ENCODE assay signal across 9 mouse cellular contexts in the genomic region with DNA sequence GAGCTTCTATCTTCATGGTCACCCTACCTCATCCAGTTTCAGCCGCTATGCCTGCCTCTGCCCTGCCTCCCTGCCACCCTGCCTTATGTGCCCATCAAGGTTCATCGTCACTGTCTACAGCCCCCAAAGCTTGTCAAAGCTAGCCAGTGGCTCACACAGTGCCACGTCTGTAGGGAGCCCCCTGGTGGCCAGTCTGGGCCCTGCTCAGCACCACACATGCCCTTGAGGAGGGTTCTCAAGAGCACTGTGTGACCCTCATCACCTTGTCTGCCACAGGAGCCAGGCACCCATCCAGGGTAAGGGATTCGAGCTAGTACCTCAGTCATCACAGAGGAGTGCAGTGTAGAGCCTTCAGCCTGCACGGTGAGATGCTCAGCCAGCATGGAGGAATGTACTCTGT.
DNase-seq lines count a peak whose midpoint lies in the region; ATAC-seq and TF ChIP-seq lines count a peak whose summit lies in the region.
"Had no signal": no experiment of that assay in that cellular context is flagged by ENCODE, and none has a peak within 500 bp of the region (broad histone marks: within the 10 kb centered on the region; RNA-seq: fewer than 3 reads in every experiment).

No protein-coding gene starts in this region.

- peak; percentile 63 to 89 for TF ChIP-seq CTCF in CH12.LX (conservative IDR thresholded peaks at IDR 0.05 in 1 of 2, IDR thresholded peaks at IDR 0.05 in 1 of 2; ENCODE audit: low read depth in 2 of 2, low read length in 2 of 2)

- TF ChIP-seq POLR2A in CH12.LX (IDR thresholded peaks at IDR 0.05; ENCODE audit: low read depth, low read length) = no peak

- DNase-seq in CH12.LX (ENCODE audit: extremely low read depth) (peak; percentile 74), ZHBTc4 (ENCODE audit: low read depth, low spot score) (peak; percentile 83)
- DNase-seq in cerebellum, postnatal 4 days (ENCODE audit: low spot score in 2 of 2) = peak; percentile 34 to 71
- DNase-seq in kidney, postnatal 4 days = peak; percentile 85 to 86
- peak; percentile 65 for DNase-seq in lung, postnatal 10 days
- DNase-seq in retina, postnatal 1 day = peak; percentile 79
- DNase-seq in thymus, postnatal 4 days = peak; percentile 94

- 18% methylated on average over 5 of the region's 5 CpGs for WGBS in heart, embryonic 16.5 days

- dilution Hi-C loops in CH12.LX (cut with MboI; ENCODE audit: extremely low pct_ligation_motif_present, extremely low pct_unique_long_range_greater_than_20kb, low sequenced_read_pairs) = no loop called here

- no peak for TF ChIP-seq EP300 in CH12.LX (IDR thresholded peaks at IDR 0.05; ENCODE audit: low read length)

- H3K79me2 ChIP-seq in CH12.LX (replicated peaks; ENCODE audit: control insufficient read depth, extremely low read depth, insufficient read depth, poor library complexity, severe bottlenecking) = no peaks in the 10 kb centered on the region

- H3K27me3 ChIP-seq in CH12.LX (replicated peaks) = peaks cover 39% of the 10 kb centered on the region
- H3K27me3 ChIP-seq in heart, embryonic 16.5 days (ENCODE audit: control insufficient read depth, insufficient read depth, low read length) = peaks cover 24% of the 10 kb centered on the region

- H3K9me3 ChIP-seq in CH12.LX (replicated peaks; ENCODE audit: low read length) = no peaks in the 10 kb centered on the region
- H3K9me3 ChIP-seq in heart, embryonic 16.5 days (replicated peaks; ENCODE audit: control insufficient read depth, low read length) = no peaks in the 10 kb centered on the region
- H3K9me3 ChIP-seq: heart, embryonic 13.5 days had no signal

- ATAC-seq in heart, embryonic 16.5 days (replicated peaks; ENCODE audit: extremely low read depth, insufficient read depth, low FRiP score) = peak; percentile 49

- peaks cover 0 to 11% of the 10 kb centered on the region in 2 experiments; a peak in 2 of 4 replicates for H3K4me1 ChIP-seq in CH12.LX (ENCODE audit: control insufficient read depth in 1 of 2, insufficient read depth in 2 of 2)
- no peaks in the 10 kb centered on the region for H3K4me1 ChIP-seq in heart, embryonic 16.5 days (ENCODE audit: control insufficient read depth, insufficient read depth, low read length)
- H3K4me1 ChIP-seq: heart, embryonic 13.5 days had no signal

- no peak overlapping the region for H3K9ac ChIP-seq in CH12.LX (ENCODE audit: insufficient read depth, low read depth)
- H3K9ac ChIP-seq in heart, embryonic 16.5 days (ENCODE audit: low read length) = no peak overlapping the region
- H3K9ac ChIP-seq: heart, embryonic 13.5 days had no signal

- H3K27ac ChIP-seq in CH12.LX (ENCODE audit: insufficient read depth, low read depth) = no peak overlapping the region
- H3K27ac ChIP-seq in heart, embryonic 16.5 days (ENCODE audit: low read length) = no peak overlapping the region
- H3K27ac ChIP-seq: heart, embryonic 13.5 days had no signal

- in situ Hi-C loops in CH12.LX (cut with MboI; ENCODE audit: low pct_ligation_motif_present, low pct_unique_long_range_greater_than_20kb, low sequenced_read_pairs) = no loop called here

- peak; percentile 68 for TF ChIP-seq RAD21 in CH12.LX (IDR thresholded peaks at IDR 0.05; ENCODE audit: low read depth, low read length)

- H3K36me3 ChIP-seq in CH12.LX (replicated peaks in 1 of 2; ENCODE audit: control insufficient read depth in 1 of 2, insufficient read depth in 1 of 2, low read length in 1 of 2) = no peaks in the 10 kb centered on the region
- no peaks in the 10 kb centered on the region for H3K36me3 ChIP-seq in heart, embryonic 16.5 days (ENCODE audit: control insufficient read depth, insufficient read depth)
- H3K36me3 ChIP-seq: heart, embryonic 13.5 days had no signal

- no peak overlapping the region for H3K4me3 ChIP-seq in CH12.LX (replicated peaks in 1 of 3; ENCODE audit: low read depth in 2 of 3, low read length in 2 of 3, poor library complexity in 1 of 3)
- H3K4me3 ChIP-seq in heart, embryonic 16.5 days (ENCODE audit: low read length) = no peak overlapping the region
- H3K4me3 ChIP-seq: heart, embryonic 13.5 days had no signal

- no peak overlapping the region for H3K4me2 ChIP-seq in CH12.LX (ENCODE audit: insufficient read depth, low read depth, poor library complexity, severe bottlenecking)
- H3K4me2 ChIP-seq in heart, embryonic 16.5 days (ENCODE audit: low read depth, low read length) = no peak overlapping the region
- H3K4me2 ChIP-seq: heart, embryonic 13.5 days had no signal

TF ChIP-seq in CH12.LX, 34 proteins besides CTCF, POLR2A, EP300 and RAD21:
- TF ChIP-seq MYC (IDR thresholded peaks at IDR 0.05; ENCODE audit: low read depth, low read length) (0 out of 2 replicates have a peak, but pooled peaks have one; percentile 26), CHD1 (IDR thresholded peaks at IDR 0.05; ENCODE audit: low read depth, low read length) (no peak), SMC3 (IDR thresholded peaks at IDR 0.05; ENCODE audit: low read depth, low read length) (peak; percentile 89)
TF ChIP-seq in CH12.LX: peak in this region for 2.
